Mouse (Mus musculus) liver, adult 2 months (tissue): ENCODE results near the gene Acoxl. TPM values are rescaled to one million over a fixed set of nuclear protein-coding genes. Genes with fewer than 3 reads are reported as not detected.
A peak's percentile ranks its signal among the peaks of the same experiment; 100 is the strongest.

Source experiments
- DNase-seq: peaks from one replicate; pipeline ENCODE4 v3.0.0-alpha.2; 2011; ENCODE audit warnings: low read depth, low spot score; ENCODE audit errors: extremely low read depth
- H3K27ac ChIP-seq: fragments of 200-500 bp; replicated peaks from 2 replicates; pipeline ENCODE4 v1.5.1; 2012; ENCODE audit warnings: low read depth, mild to moderate bottlenecking, control low read depth, inconsistent platforms, low read length; ENCODE audit not compliant: insufficient read depth
- H3K27me3 ChIP-seq: fragments of 200-500 bp; 2 replicates; pipeline ENCODE4 v1.6.1; 2012; ENCODE audit warnings: mild to moderate bottlenecking, moderate library complexity, low read length, inconsistent platforms; ENCODE audit not compliant: control insufficient read depth, insufficient read depth
- H3K36me3 ChIP-seq: fragments of 200-500 bp; 2 replicates; pipeline ENCODE4 v1.6.1; 2012; ENCODE audit warnings: low read length, inconsistent platforms; ENCODE audit not compliant: control insufficient read depth, insufficient read depth
- H3K4me1 ChIP-seq: fragments of 200-500 bp; 2 replicates; pipeline ENCODE4 v1.6.1; 2011; ENCODE audit warnings: low read length; ENCODE audit not compliant: control insufficient read depth, insufficient read depth
- H3K4me3 ChIP-seq: fragments of 200-500 bp; 2 replicates; pipeline ENCODE4 v1.5.1; 2011; ENCODE audit warnings: low read depth, mild to moderate bottlenecking, control low read depth, low read length, moderate library complexity; ENCODE audit not compliant: insufficient read depth
- H3K79me2 ChIP-seq: fragments of 200-500 bp; 2 replicates; pipeline ENCODE4 v1.6.1; 2012; ENCODE audit warnings: inconsistent platforms, mild to moderate bottlenecking, low read length, moderate library complexity; ENCODE audit not compliant: control insufficient read depth, insufficient read depth
- H3K9ac ChIP-seq: fragments of 200-500 bp; 2 replicates; pipeline ENCODE4 v1.6.1; 2012; ENCODE audit warnings: low read depth, mild to moderate bottlenecking, control low read depth, inconsistent platforms, low read length
- CTCF ChIP-seq: fragments of 200-500 bp; IDR thresholded peaks from 2 replicates; pipeline ENCODE4 v1.5.1; 2011; ENCODE audit warnings: low read depth, low read length, control low read depth
- POLR2A ChIP-seq: fragments of 200-500 bp; IDR thresholded peaks from 2 replicates; pipeline ENCODE4 v1.6.1; 2011; ENCODE audit warnings: low read length, control low read depth; ENCODE audit not compliant: insufficient read depth; ENCODE audit errors: extremely low read depth
- WGBS: fragments of 180-500 bp; shearing (Covaris S2); methylation state at CpG from one replicate; pipeline ENCODE4 v1.1.7; 2018; 5-methylcytosine and 5-hydroxymethylcytosine counted together
- polyA plus RNA-seq: library from polyadenylated mRNA; depleted of rRNA; stranded (reverse); fragments of >200 nt; gene quantifications from 2 replicates; pipeline ENCODE4 v1.2.3, GENCODE M21; 2012
- total RNA-seq: library from RNA; depleted of rRNA; stranded (reverse); fragments of >200 nt; gene quantifications from 2 replicates; pipeline ENCODE4 v1.2.3, GENCODE M21; 2014

Gene Acoxl
- total and polyA plus RNA-seq, 2 experiments, result not detected

DNA sequence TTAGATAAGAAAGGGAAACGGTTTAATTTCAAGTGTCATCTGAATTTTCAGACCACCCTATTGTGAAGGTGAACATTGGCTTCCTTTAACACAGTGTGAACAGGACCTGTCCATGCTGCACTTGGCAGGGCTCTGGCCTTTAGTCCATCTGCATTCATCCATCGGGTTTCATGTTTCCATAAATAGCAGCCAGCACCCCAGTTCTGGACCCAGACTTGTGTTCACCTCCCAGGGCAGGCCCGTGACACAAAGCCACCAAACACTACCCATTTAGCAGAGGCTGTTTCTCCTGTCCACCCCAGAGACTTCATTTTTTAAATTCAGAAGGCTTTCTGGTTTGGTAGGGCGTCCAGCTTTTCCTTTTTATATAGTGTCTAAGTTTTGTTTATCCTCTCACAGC is 92.9 kb downstream of the Acoxl start:
- Histone ChIP-seq H3K79me2 (no peaks in the 10 kb centered on the region), H3K9ac (no peak overlapping the region), H3K4me1 (no peaks in the 10 kb centered on the region), H3K4me3 (no peak overlapping the region), H3K36me3 (no peaks in the 10 kb centered on the region), H3K27ac (no peak overlapping the region), H3K27me3 (no peaks in the 10 kb centered on the region)
- WGBS, result 75% methylated on average over 4 of the region's 4 CpGs
- DNase-seq, result no peak
- no peak for TF ChIP-seq CTCF
- TF ChIP-seq POLR2A, result no peak

DNA sequence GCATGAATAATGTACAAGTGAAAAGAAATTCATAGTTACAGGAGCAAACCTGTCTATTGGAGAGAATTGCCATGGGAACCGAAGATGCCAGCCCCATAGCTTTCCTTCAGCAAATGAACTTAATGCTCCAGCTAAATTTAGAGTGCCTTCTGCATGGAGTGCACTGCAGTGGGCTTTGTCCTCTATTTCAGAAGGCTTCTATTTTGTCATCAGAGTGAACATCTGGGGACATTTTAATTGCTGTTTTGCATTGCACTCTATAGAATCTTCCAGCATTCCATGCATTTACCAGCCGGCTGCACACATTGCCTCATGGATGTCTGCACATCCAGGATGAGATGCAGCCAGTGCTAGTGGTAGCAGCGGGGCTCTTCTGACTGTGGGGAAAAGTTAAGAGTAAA is 94.9 kb downstream of the Acoxl start:
- Histone ChIP-seq H3K9ac (no peak overlapping the region), H3K27ac (no peak overlapping the region), H3K27me3 (no peaks in the 10 kb centered on the region), H3K4me1 (no peaks in the 10 kb centered on the region), H3K79me2 (no peaks in the 10 kb centered on the region), H3K36me3 (no peaks in the 10 kb centered on the region), H3K4me3 (no peak overlapping the region)
- WGBS, result 91% methylated on average over 3 of the region's 3 CpGs
- no peak for DNase-seq
- TF ChIP-seq POLR2A (no peak), CTCF (no peak)

DNA sequence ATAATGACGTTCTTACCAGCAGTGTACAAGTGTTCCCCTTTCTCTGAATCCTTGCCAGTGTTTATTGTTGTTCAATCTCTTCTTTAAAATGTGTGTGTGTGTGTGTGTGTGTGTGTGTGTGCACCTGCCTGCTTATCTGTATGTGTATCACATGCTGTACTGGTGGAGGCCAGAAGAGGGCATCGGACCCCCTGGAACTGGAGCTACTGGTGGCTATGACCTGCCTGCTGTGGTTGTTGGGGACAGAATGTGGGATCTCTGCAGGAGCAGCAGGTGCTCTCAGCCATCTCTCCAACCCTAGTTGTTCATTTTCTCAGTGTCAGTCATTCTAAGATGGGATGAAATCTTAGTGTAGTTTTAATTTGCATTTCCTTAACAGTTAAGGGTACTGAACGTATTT is 98.4 kb downstream of the Acoxl start:
- no peak overlapping the region for H3K4me3 ChIP-seq
- H3K4me1 ChIP-seq, result no peaks in the 10 kb centered on the region
- no peaks in the 10 kb centered on the region for H3K36me3 ChIP-seq
- TF ChIP-seq POLR2A, result no peak
- peak; percentile 40 for TF ChIP-seq CTCF
- no peak overlapping the region for H3K27ac ChIP-seq
- H3K9ac ChIP-seq, result no peak overlapping the region
- 83% methylated on average over 3 of the region's 3 CpGs for WGBS
- H3K27me3 ChIP-seq, result no peaks in the 10 kb centered on the region
- no peak for DNase-seq
- H3K79me2 ChIP-seq, result no peaks in the 10 kb centered on the region

DNA sequence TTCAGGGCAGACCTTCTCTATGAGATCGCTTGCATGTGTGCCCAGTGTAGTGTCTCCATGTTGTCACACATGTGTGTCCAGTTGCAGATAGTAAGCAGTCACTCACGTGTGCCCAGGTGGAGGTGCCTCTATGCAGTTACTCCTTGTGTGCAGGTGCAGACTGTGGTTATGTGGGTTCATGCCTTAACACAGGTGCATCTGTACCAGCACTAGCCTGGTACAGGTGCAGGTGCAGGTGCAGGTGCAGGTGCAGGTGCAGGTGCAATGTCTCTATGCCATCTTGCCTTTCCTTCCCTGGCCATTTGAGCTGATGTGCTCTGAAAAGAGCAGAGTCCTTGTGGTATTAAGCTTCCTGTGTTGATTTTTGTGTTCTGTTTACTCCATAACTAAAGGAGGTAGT is 100.5 kb downstream of the Acoxl start:
- H3K4me1 ChIP-seq, result no peaks in the 10 kb centered on the region
- no peak overlapping the region for H3K9ac ChIP-seq
- H3K4me3 ChIP-seq, result no peak overlapping the region
- TF ChIP-seq CTCF, result no peak
- no peak for TF ChIP-seq POLR2A
- H3K27me3 ChIP-seq, result no peaks in the 10 kb centered on the region
- no peak overlapping the region for H3K27ac ChIP-seq
- H3K36me3 ChIP-seq, result no peaks in the 10 kb centered on the region
- WGBS, result 92% methylated on average over 2 of the region's 2 CpGs
- no peaks in the 10 kb centered on the region for H3K79me2 ChIP-seq
- DNase-seq, result no peak

DNA sequence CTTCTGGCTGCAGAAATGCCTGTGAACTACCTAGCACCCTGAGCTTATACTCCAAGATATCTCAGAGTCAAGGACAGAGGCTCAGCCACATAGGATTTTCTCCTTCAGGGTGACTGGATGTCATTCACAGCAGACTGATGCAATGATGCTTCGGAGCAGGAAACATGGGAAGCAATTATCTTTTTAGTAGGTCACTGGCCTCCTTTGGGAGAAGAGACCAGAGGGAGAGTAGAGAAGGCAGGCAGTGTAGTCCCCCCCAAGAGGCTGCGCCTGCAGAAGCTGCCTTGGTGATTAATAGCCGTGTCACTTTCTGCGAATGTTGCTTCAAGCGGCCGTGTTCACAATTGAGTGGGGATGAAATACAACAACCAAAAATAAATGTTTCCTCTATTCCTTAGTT is 121.9 kb downstream of the Acoxl start:
- Histone ChIP-seq H3K79me2 (no peaks in the 10 kb centered on the region), H3K4me3 (no peak overlapping the region), H3K27me3 (no peaks in the 10 kb centered on the region), H3K4me1 (no peaks in the 10 kb centered on the region), H3K27ac (no peak overlapping the region), H3K9ac (no peak overlapping the region), H3K36me3 (no peaks in the 10 kb centered on the region)
- TF ChIP-seq POLR2A, result no peak
- no peak for TF ChIP-seq CTCF
- 82% methylated on average over 6 of the region's 6 CpGs for WGBS
- DNase-seq, result no peak

DNA sequence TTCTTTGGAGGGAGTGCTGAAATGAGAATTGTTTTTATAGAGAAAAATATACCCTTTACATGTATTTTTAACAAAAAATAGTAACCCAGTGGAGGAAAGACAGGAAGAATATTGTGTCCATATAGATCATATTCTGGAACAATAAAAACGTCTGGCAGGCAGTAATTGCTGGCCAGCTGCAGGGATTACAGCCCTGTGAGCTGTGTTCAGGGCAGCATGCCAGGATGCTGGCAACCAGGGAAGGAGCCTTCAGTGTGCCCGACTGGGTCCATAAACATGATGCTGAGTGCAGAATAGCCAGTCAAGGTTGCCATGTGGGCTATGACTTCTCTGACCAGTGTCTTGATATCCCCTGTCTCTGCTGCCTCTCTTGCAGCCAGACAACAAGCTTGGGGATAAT is 122.5 kb downstream of the Acoxl start:
- TF ChIP-seq CTCF (no peak), POLR2A (no peak)
- Histone ChIP-seq H3K36me3 (no peaks in the 10 kb centered on the region), H3K9ac (no peak overlapping the region), H3K27ac (no peak overlapping the region), H3K4me3 (no peak overlapping the region), H3K4me1 (no peaks in the 10 kb centered on the region), H3K27me3 (no peaks in the 10 kb centered on the region), H3K79me2 (no peaks in the 10 kb centered on the region)
- DNase-seq, result no peak
- 28% methylated on average over 2 of the region's 2 CpGs for WGBS
